In the genomic region with DNA sequence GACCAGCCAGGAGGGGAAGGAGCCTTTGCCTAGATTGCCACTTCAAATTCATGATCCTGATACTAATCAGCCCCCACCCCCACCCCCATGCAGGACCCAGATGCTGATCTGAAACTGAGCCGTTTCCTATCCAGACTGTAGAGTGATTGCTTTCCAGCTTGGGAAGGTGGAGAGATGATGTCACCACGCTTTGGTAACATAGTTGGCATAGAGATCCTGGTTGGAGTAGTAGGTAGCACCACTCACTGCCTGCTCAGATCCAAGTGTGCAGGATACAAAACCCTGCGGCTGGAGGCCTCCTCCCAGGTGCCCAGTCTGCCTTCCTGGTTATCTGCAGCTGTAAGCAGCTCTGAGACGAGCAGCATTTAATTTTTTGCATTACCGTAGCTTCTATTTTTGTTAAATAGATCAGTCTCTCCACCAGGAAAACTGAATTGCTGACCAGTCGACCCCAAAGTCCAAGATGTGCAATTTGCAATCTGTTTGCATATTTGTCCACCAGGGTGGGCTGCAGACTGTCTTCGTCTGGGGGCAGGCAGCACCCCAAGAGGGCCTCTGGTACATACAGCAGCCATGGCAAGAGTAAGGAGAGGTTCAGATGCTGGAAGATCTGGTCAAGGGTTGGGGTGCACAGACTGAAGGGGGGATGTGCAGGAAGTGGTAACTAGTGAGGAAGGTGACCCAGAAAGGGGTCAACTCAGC, we compare ENCODE assay signal across 33 mouse cellular contexts.
DNase-seq lines count a peak whose midpoint lies in the region; ATAC-seq and TF ChIP-seq lines count a peak whose summit lies in the region.
"Had no signal": no experiment of that assay in that cellular context is flagged by ENCODE, and none has a peak within 500 bp of the region (broad histone marks: within the 10 kb centered on the region; RNA-seq: fewer than 3 reads in every experiment).

No protein-coding gene starts in this region.

- peak; percentile 46 for TF ChIP-seq CTCF in kidney, postnatal 0 days (IDR thresholded peaks at IDR 0.05; ENCODE audit: low read depth)
- TF ChIP-seq CTCF in lung, embryonic 14.5 days (IDR thresholded peaks at IDR 0.05; ENCODE audit: low read depth), result 0 out of 2 replicates have a peak, but pooled peaks have one; percentile 6

- WGBS in kidney, postnatal 0 days, result 64% methylated on average over 7 of the region's 7 CpGs
- WGBS in lung, embryonic 14.5 days, result 62% methylated on average over 7 of the region's 7 CpGs

- H3K27ac ChIP-seq in kidney, postnatal 0 days, result no peak overlapping the region
- H3K27ac ChIP-seq in lung, embryonic 14.5 days (ENCODE audit: low read depth), result no peak overlapping the region
- H3K27ac ChIP-seq: embryonic facial prominence, embryonic 13.5 days; forebrain, embryonic 10.5 days; hindbrain, embryonic 15.5 days; limb, embryonic 12.5 days; midbrain, embryonic 10.5 days; neural tube, embryonic 12.5 days had no signal

- H3K36me3 ChIP-seq in kidney, postnatal 0 days (ENCODE audit: insufficient read depth, low read length), result no peaks in the 10 kb centered on the region
- H3K36me3 ChIP-seq in lung, embryonic 14.5 days (ENCODE audit: insufficient read depth), result no peaks in the 10 kb centered on the region
- H3K36me3 ChIP-seq: embryonic facial prominence, embryonic 13.5 days; forebrain, embryonic 10.5 days; G1E; heart, embryonic 12.5 days; hindbrain, embryonic 15.5 days; limb, embryonic 12.5 days; midbrain, embryonic 10.5 days; neural tube, embryonic 12.5 days had no signal

- no peaks in the 10 kb centered on the region for H3K27me3 ChIP-seq in kidney, postnatal 0 days (ENCODE audit: insufficient read depth, low read length)
- H3K27me3 ChIP-seq in lung, embryonic 14.5 days (ENCODE audit: insufficient read depth, low read length), result no peaks in the 10 kb centered on the region
- H3K27me3 ChIP-seq: embryonic facial prominence, embryonic 13.5 days; hindbrain, embryonic 15.5 days; limb, embryonic 12.5 days; neural tube, embryonic 12.5 days had no signal

- no peak overlapping the region for H3K9ac ChIP-seq in kidney, postnatal 0 days (ENCODE audit: low read depth, low read length)
- H3K9ac ChIP-seq in lung, embryonic 14.5 days, result no peak overlapping the region
- H3K9ac ChIP-seq: embryonic facial prominence, embryonic 13.5 days; heart, embryonic 12.5 days; hindbrain, embryonic 15.5 days; limb, embryonic 12.5 days; neural tube, embryonic 12.5 days had no signal

- no peak overlapping the region for H3K4me3 ChIP-seq in kidney, postnatal 0 days (replicated peaks; ENCODE audit: low read depth, low read length)
- H3K4me3 ChIP-seq in lung, embryonic 14.5 days (ENCODE audit: low read depth, low read length), result no peak overlapping the region
- H3K4me3 ChIP-seq: embryonic facial prominence, embryonic 13.5 days; forebrain, embryonic 10.5 days; heart, embryonic 12.5 days; hindbrain, embryonic 15.5 days; limb, embryonic 12.5 days; midbrain, embryonic 10.5 days; myocyte; neural tube, embryonic 12.5 days had no signal

- no peaks in the 10 kb centered on the region for H3K4me1 ChIP-seq in kidney, postnatal 0 days (replicated peaks; ENCODE audit: insufficient read depth, low read length)
- H3K4me1 ChIP-seq in lung, embryonic 14.5 days (ENCODE audit: insufficient read depth), result no peaks in the 10 kb centered on the region
- H3K4me1 ChIP-seq: heart, embryonic 12.5 days; hindbrain, embryonic 15.5 days; limb, embryonic 12.5 days; neural tube, embryonic 12.5 days had no signal

- H3K9me3 ChIP-seq in kidney, postnatal 0 days (replicated peaks; ENCODE audit: low read length), result no peaks in the 10 kb centered on the region
- H3K9me3 ChIP-seq in lung, embryonic 14.5 days (ENCODE audit: low read depth, low read length), result no peaks in the 10 kb centered on the region
- H3K9me3 ChIP-seq: embryonic facial prominence, embryonic 13.5 days; forebrain, embryonic 10.5 days; heart, embryonic 12.5 days; hindbrain, embryonic 15.5 days; limb, embryonic 12.5 days; midbrain, embryonic 10.5 days; neural tube, embryonic 12.5 days had no signal

- peak; percentile 74 for ATAC-seq in frontal cortex, adult (ENCODE audit: low TSS enrichment)
- no peak for ATAC-seq in kidney, postnatal 0 days (replicated peaks; ENCODE audit: low FRiP score, low read depth)
- ATAC-seq in lung, embryonic 14.5 days (ENCODE audit: insufficient read depth), result no peak
- ATAC-seq: forebrain, embryonic 16.5 days; midbrain, embryonic 16.5 days; Patski had no signal

- no peak for DNase-seq in frontal cortex, postnatal 10 days (ENCODE audit: low spot score in 2 of 2)
- no peak for DNase-seq in kidney, postnatal 0 days (ENCODE audit: low spot score)
- DNase-seq in kidney, adult 18-20 months, result no peak
- DNase-seq in lung, embryonic 14.5 days, result no peak
- no peak for DNase-seq in lung, postnatal 4 days
- DNase-seq in brain, adult 2 months (ENCODE audit: low read depth, low spot score), result peak; percentile 68
- DNase-seq: adrenal gland, postnatal 14 days; cerebellum, adult 11-12 months; cerebellum, postnatal 10 days; gastrocnemius, postnatal 36 days; heart, adult 18-20 months; heart, postnatal 10 days; kidney, adult 9 months; kidney, postnatal 14 days; layer of hippocampus, postnatal 36 days; lung, postnatal 10 days; right cerebral cortex, adult 18-20 months; spleen, adult 18-20 months; thymus, adult 18-20 months; thymus, postnatal 36 days had no signal

- no peak overlapping the region for H3K4me2 ChIP-seq in kidney, postnatal 0 days (ENCODE audit: low read length)
- H3K4me2 ChIP-seq in lung, embryonic 14.5 days, result no peak overlapping the region
- H3K4me2 ChIP-seq: embryonic facial prominence, embryonic 13.5 days; heart, embryonic 12.5 days; hindbrain, embryonic 15.5 days; limb, embryonic 12.5 days; neural tube, embryonic 12.5 days had no signal
